Mouse (Mus musculus) cerebellum, adult 2 months (tissue): Measurements from ENCODE around the gene Sprtn. TPM values are rescaled to one million over a fixed set of nuclear protein-coding genes. Genes with fewer than 3 reads are reported as not detected.

Source experiments
- DNase-seq, 2 experiments: peaks; one replicate each; pipeline ENCODE4 v3.0.0; 2021
- H3K27ac ChIP-seq: fragments of 200-500 bp; 2 replicates; pipeline ENCODE4 v1.5.1; 2012; ENCODE audit warnings: low read length, control low read depth, inconsistent platforms; ENCODE audit not compliant: insufficient read depth
- H3K27me3 ChIP-seq: fragments of 200-500 bp; 2 replicates; pipeline ENCODE4 v1.6.1; 2012; ENCODE audit warnings: inconsistent platforms, mild to moderate bottlenecking, low read length, moderate library complexity; ENCODE audit not compliant: control insufficient read depth, insufficient read depth
- H3K4me1 ChIP-seq: fragments of 200-500 bp; 2 replicates; pipeline ENCODE4 v1.6.1; 2011; ENCODE audit warnings: low read length; ENCODE audit not compliant: control insufficient read depth, insufficient read depth
- H3K4me3 ChIP-seq: fragments of 200-500 bp; replicated peaks from 2 replicates; pipeline ENCODE3; 2011; ENCODE audit warnings: mild to moderate bottlenecking, low read depth, low read length, control low read depth; ENCODE audit not compliant: insufficient read depth
- CTCF ChIP-seq: fragments of 200-500 bp; IDR thresholded peaks from 2 replicates; pipeline ENCODE4 v1.5.1; 2011; ENCODE audit warnings: low read depth, mild to moderate bottlenecking, control low read depth, low read length, moderate library complexity, borderline replicate concordance; ENCODE audit not compliant: insufficient read depth
- POLR2A ChIP-seq: fragments of 200-500 bp; IDR thresholded peaks from 2 replicates; pipeline ENCODE4 v1.6.1; 2011; ENCODE audit warnings: low read length, control low read depth, borderline replicate concordance; ENCODE audit not compliant: insufficient read depth
- WGBS: fragments of 180-500 bp; shearing (Covaris S2); methylation state at CpG from one replicate; pipeline ENCODE4 v1.1.7; 2018; 5-methylcytosine and 5-hydroxymethylcytosine counted together
- polyA plus RNA-seq: library from polyadenylated mRNA; depleted of rRNA; stranded (reverse); fragments of >200 nt; gene quantifications from 2 replicates; pipeline ENCODE4 v1.2.3, GENCODE M21; 2012

Sprtn gene
- polyA plus RNA-seq, 1 experiment: 19.5 TPM

DNA sequence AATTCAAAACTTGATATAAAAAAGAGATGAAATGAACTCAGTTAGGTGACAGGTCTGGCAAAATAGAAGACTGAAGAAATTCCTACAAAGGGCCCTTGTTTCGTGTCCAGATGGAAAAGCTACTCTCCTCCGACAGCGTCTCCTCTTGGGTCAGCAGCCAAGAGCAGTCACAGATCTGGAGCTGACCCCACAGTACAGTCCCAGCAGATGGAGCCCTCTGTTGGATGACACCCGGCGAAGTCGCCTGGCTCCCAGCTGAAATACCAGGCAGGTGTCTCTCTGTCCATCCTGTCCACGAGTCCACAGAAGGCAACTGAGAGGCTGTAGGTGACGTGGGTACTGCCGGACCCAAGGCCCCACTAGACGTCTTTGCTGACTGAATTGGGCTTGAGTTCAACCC, 12.7 kb downstream of the Sprtn start:
- H3K27ac ChIP-seq: peak overlapping the region; percentile 70
- no peaks in the 10 kb centered on the region for H3K27me3 ChIP-seq
- 10% methylated on average over 10 of the region's 10 CpGs for WGBS
- TF ChIP-seq CTCF (peak; percentile 58; the same call in 1 of the 2 replicates), POLR2A (no peak)
- DNase-seq: peak; percentile 86 to 93
- H3K4me1 ChIP-seq: peaks cover 37% of the 10 kb centered on the region
- H3K4me3 ChIP-seq: no peak overlapping the region

DNA sequence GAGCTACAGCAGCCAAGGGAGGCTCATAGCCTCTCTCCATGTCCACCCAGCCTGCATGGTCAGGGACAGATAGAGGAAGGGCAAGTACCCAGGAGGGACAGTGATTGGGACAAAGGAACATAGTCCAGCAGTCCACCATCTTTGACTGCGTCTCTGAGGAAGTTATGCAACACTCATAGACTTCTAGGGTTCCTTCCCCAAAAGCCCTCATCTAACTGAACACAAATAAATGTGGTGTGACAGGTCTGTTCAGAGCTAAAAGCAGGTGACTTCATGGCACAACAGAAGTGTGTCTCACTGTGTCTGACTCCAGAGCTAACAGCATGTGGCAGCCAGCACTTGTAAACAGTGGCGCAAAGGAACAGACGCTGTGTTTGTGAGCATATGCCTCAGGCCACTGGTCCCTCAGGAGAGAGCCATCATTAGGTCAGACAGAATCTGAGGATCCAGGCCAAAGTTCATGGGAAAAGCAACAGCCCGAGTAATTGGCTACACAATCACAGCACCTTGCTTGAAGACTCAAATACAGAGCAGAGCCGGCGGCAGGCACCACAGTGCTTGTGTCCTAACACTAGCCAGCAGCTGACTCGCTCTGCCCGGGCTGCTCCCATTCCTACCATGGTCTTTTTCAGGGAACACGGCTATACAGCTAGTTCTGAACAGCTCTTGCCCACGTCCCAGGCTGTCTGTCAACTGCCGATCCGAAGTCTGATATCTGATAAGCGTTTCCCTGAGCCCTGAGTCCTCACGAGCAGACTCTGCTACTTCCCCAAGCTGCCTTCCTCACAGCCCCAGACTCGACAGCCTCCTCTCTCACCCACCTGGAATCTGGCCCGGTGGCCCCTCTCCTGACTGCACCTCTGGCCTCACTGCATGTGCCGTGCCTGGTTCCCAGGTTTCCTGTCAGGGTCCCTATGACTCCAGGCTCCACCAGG, 14.5 kb downstream of the Sprtn start:
- peaks cover 41% of the 10 kb centered on the region for H3K4me1 ChIP-seq
- H3K27me3 ChIP-seq: no peaks in the 10 kb centered on the region
- H3K27ac ChIP-seq: 0 out of 2 replicates have a peak overlapping the region, but pooled peaks have one; percentile 1
- H3K4me3 ChIP-seq: no peak overlapping the region
- 53% methylated on average over 17 of the region's 17 CpGs for WGBS
- TF ChIP-seq POLR2A (no peak), CTCF (no peak)
- peak in 1 of 2 experiments; percentile 52 for DNase-seq

DNA sequence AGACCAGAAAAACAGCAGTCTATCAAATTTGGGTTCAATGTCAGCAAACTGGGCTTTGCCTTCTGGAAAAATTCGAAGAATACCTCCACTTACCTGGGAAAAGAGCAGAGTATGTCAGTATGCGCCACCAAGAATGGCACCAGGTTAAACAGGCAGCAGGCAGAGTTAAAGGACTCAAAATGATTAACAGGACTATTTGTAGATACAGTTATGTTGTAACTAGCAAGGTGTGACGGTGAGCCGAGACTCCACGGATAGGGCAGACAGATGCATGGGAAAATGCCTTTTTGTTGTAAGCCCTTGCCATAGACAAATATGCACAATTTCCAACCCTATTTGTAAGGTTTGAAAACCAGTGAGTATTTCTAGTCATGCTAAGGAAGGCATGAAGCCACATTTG, 16.4 kb downstream of the Sprtn start:
- WGBS: 99% methylated on average over 5 of the region's 5 CpGs
- DNase-seq: no peak
- Histone ChIP-seq H3K27ac (no peak overlapping the region), H3K4me3 (no peak overlapping the region), H3K27me3 (no peaks in the 10 kb centered on the region), H3K4me1 (peaks cover 57% of the 10 kb centered on the region)
- no peak for TF ChIP-seq CTCF
- no peak for TF ChIP-seq POLR2A

DNA sequence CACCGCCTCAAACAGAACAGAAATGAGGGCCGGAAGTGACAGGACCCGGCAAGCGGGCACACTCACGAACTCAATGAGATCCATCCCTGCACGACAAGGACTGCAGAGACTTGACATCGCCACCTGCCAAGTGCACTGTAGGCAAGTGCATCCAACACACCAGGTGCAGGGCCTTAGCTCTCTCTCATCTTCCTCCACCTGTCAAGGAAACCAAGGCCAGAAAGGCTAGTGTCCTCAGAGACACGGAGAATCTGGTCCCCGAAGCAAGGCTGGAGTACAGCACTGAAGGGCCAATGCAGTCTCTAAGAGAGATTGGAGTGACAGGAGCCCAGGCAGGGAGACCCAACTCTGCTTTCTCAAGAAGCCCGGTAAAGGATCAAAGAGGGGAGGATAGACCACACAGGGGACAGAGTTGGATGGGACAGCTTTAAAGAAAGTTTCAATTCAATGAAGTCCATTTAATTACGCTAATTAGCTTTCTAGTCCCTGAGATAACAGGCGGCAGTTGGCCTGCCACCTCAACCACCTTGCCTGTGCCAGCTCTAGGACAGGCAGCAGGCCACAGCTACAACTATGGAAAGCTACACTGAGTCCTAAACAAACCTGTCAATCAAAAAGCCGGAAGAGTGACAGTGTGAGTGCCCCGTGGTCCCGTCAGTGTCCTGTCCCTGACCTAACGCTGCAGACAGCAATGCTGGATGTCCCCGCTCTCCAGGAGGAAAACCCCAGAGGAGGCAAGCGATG, 20.2 kb downstream of the Sprtn start:
- peak; percentile 54 to 70 for DNase-seq
- WGBS: 20% methylated on average over 18 of the region's 18 CpGs
- H3K4me3 ChIP-seq: no peak overlapping the region
- TF ChIP-seq CTCF (no peak), POLR2A (no peak)
- peaks cover 43% of the 10 kb centered on the region for H3K4me1 ChIP-seq
- H3K27ac ChIP-seq: peak overlapping the region; percentile 37
- no peaks in the 10 kb centered on the region for H3K27me3 ChIP-seq

DNA sequence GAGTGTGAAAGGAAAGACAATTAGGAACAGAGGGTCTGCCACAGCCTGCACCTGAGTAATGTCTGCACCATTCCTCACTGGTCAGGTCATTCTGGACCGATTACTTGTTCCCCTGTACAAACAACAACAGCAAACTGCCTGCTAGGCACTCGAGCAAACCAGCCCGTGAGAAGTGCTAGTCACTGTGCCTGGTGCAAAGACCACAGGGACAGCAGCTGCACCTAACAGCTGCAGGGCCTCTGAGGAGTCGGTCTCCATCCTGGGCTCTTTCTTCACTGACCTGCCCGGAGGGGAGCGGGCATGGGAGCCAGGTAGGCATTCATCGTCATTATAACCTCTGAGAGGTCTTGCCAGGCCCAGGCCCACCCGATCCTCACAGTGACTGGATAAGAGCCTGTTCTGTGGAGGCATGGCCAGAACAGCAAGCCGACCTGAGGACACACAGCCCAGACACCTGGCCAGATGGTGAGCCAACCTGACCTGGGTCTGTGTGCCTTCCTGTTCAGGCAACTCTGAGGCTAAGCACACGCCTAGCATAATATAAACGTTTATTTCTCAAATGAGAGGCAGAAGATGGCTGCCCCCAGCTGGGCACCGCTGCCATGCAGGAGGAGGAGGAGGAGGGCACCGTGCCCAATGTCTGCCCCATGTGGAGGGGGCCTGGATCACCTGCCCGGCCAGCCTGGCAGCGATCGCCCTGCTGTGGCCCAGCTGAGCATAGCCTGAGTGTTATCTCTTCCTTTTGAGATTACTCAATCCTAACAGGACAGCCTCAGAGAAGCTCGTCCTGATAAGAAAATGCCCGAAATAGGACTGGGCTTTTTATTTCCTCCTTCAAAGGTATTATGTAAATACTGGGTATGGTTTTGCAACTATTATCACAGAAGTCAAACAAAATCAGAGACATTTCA, 23.9 kb downstream of the Sprtn start:
- Histone ChIP-seq H3K27me3 (no peaks in the 10 kb centered on the region), H3K27ac (no peak overlapping the region), H3K4me3 (no peak overlapping the region), H3K4me1 (peaks cover 50% of the 10 kb centered on the region)
- no peak for TF ChIP-seq POLR2A
- no peak for TF ChIP-seq CTCF
- 44% methylated on average over 18 of the region's 18 CpGs for WGBS
- DNase-seq: no peak

DNA sequence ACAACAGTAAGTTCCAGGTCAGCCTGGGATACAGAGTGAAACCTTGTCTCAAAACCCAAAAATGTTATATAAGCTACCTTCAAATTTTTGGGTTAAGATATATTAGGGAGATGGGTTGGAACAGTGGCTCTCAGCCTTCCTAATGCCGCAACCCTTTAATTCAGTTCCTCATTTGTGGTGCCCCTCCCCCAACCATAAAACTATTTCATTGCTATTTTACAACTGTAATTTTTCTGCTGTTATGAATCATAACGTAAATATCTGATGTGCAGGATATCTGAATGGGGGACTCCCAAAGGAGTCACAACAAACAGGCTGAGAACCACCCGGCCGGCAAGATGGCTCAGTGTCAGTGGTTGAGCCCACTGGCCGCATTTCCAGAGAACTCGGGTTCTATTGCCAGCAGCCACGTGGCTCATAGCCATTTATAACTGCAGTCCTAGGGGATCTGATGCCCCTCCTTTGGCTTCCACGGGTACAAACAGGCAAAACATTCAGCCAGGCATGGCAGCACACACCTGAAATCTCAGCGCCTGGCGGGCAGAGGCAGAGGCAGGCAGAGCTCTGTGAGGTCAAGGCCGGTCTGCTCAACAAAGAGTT, 24.9 kb downstream of the Sprtn start:
- 37% methylated on average over 11 of the region's 11 CpGs for WGBS
- TF ChIP-seq CTCF (no peak), POLR2A (no peak)
- H3K4me3 ChIP-seq: no peak overlapping the region
- no peaks in the 10 kb centered on the region for H3K27me3 ChIP-seq
- no peak for DNase-seq
- H3K27ac ChIP-seq: no peak overlapping the region
- peaks cover 45% of the 10 kb centered on the region for H3K4me1 ChIP-seq

DNA sequence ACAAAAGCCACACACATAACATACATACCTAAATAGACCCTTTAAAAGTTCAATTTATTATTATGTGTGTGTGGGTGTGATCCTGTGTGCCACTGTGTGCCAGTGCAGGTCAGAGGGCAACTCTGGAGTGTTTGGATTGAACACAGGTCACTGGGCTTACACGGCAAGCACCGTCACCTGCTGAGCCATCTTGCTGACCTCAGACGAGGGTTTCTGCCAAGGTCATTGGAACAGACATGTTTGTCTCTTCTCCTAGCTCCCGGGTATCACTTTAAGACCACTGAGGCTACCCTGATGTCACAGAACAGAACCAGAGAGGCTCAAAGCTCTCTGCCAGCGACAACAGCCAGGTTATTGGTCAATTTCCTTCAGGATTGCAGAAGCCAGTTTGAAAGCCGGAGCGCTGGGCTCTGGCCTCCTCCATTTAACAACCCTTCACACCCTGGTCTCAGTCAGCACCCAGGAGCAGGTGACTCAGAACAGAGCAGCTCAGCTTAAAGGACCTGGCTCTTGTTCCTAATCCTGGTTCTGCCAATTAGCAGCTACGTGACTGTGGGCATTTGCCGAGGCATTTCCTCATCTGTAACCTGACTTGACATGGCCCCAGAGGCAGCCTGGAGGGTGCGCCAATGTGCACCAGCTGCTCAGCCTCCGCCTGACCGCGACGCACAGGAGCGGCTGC, 26.4 kb downstream of the Sprtn start:
- H3K4me1 ChIP-seq: peaks cover 37% of the 10 kb centered on the region
- TF ChIP-seq POLR2A: no peak
- no peak for TF ChIP-seq CTCF
- WGBS: 20% methylated on average over 15 of the region's 15 CpGs
- H3K27ac ChIP-seq: no peak overlapping the region; the same call in 1 of the 2 replicates
- peak in 1 of 2 experiments; percentile 55 for DNase-seq
- H3K27me3 ChIP-seq: no peaks in the 10 kb centered on the region
- no peak overlapping the region for H3K4me3 ChIP-seq
